Mouse (Mus musculus): ENCODE measurements at regions not wholly inside any gene's neighbourhood (a gene's known extent, or its start where the extent isn't known, plus 50 kb on each side); places are given as distances from the start of the nearest gene placed in this dataset.

DNA sequence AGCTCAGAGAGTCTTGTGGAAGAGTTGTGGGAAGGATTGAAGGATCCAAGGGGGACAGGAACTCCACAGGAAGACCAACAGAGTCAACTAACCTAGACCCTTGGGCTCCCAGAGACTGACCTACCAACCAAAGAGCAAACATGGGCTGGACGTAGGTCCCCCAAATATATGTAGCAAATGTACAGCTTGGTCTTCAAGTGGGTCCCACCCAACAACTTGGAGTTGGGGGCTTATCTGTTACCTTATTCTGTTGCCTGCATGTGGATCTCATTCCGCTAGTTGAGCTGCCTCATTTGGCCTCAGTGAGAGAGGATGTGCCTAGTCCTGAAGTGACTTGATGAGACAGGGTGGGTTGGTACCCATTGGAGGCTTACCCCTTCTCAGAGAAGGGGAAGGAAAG lies 371.1 kb upstream of the Gm10131 start:
- Histone ChIP-seq H3K27ac (ENCODE audit: low read depth, low read length) (no peak overlapping the region), H3K4me3 (ENCODE audit: low read depth, low read length) (no peak overlapping the region), H3K9me3 (replicated peaks; ENCODE audit: control insufficient read depth, low read length) (no peaks in the 10 kb centered on the region), H3K27me3 (ENCODE audit: control insufficient read depth, insufficient read depth, low read length) (no peaks in the 10 kb centered on the region), H3K4me2 (no peak overlapping the region), H3K9ac (ENCODE audit: low read depth, low read length) (no peak overlapping the region), H3K36me3 (ENCODE audit: control insufficient read depth, insufficient read depth, low read length) (no peaks in the 10 kb centered on the region), H3K4me1 (ENCODE audit: control insufficient read depth, insufficient read depth, low read length) (no peaks in the 10 kb centered on the region; the same call in 1 of the 2 replicates)
- ATAC-seq (replicated peaks; ENCODE audit: insufficient number of reproducible peaks, low FRiP score, low TSS enrichment): no peak
- WGBS (ENCODE audit: insufficient replicate concordance): 77% methylated on average over 2 of the region's 2 CpGs

DNA sequence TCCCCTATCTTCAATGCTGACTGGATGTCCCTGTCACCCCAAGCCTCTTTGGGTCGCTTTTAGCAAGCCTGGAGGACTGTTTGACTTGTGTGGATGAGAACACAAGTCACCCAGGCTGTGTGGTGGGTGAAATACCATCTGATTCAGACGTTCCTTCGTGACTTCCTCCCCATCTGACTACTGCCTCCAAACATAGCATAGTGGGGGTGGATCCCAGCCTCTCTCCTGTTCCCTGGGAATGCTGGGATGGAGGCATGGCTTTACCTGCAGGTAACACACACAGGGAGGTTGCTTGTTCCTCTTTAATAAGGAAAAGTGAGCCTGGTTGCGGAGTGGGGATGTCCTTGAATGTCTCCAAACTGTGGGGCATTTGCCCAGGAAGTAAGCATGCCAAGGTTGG lies 369.0 kb upstream of the Gm10131 start:
- no peaks in the 10 kb centered on the region for H3K4me1 ChIP-seq (ENCODE audit: control insufficient read depth, insufficient read depth, low read length)
- no peak overlapping the region for H3K27ac ChIP-seq (ENCODE audit: low read depth, low read length)
- H3K4me2 ChIP-seq: no peak overlapping the region
- H3K27me3 ChIP-seq (ENCODE audit: control insufficient read depth, insufficient read depth, low read length): no peaks in the 10 kb centered on the region
- no peak for ATAC-seq (replicated peaks; ENCODE audit: insufficient number of reproducible peaks, low FRiP score, low TSS enrichment)
- H3K9ac ChIP-seq (ENCODE audit: low read depth, low read length): no peak overlapping the region
- no peaks in the 10 kb centered on the region for H3K9me3 ChIP-seq (replicated peaks; ENCODE audit: control insufficient read depth, low read length)
- no peak overlapping the region for H3K4me3 ChIP-seq (ENCODE audit: low read depth, low read length)
- 77% methylated on average over 4 of the region's 4 CpGs for WGBS (ENCODE audit: insufficient replicate concordance)
- no peaks in the 10 kb centered on the region for H3K36me3 ChIP-seq (ENCODE audit: control insufficient read depth, insufficient read depth, low read length)

DNA sequence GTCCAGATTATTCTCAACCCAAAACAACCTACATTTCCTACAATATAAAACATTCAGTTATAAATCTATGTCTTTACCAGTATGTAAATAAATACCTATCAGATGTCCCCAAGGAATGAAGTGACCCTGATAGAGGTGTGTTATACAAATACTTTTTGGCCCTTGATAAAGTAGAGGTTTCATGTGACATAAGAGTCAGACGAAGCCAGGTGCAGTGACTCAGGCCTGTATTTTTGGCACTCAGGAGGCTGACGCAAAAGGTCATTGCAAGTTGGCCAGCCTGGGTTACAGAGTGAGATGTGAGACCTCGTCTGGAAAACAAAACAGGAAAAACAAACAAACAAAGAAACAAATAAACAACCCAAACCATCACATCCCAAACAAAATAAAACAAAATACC lies 367.4 kb upstream of the Gm10131 start:
- no peak overlapping the region for H3K27ac ChIP-seq (ENCODE audit: low read depth, low read length)
- no peak for ATAC-seq (replicated peaks; ENCODE audit: insufficient number of reproducible peaks, low FRiP score, low TSS enrichment)
- 46% methylated on average over 3 of the region's 3 CpGs for WGBS (ENCODE audit: insufficient replicate concordance)

DNA sequence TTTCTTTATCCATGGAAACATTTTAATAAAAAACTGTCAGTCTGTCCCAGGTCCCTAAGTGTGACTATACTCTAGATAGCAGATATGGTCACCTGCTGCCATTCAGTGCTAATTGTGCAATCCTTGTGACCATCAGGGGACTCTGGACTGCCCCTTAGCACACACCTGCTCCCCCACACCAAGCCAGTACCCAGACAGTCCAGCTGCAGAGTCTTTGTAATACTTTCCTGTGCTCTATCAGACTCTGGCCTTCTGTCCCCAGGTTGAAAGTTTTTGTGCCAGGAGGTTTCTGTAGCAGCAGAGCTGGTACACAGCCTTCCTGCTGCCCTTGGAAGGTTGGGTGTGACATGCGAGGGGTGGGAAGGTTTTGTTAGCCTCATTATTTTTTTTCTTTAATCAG lies 366.9 kb upstream of the Gm10131 start:
- no peak overlapping the region for H3K9ac ChIP-seq (ENCODE audit: low read depth, low read length)
- no peak overlapping the region for H3K4me3 ChIP-seq (ENCODE audit: low read depth, low read length)
- no peaks in the 10 kb centered on the region for H3K36me3 ChIP-seq (ENCODE audit: control insufficient read depth, insufficient read depth, low read length)
- peaks cover 11% of the 10 kb centered on the region for H3K4me1 ChIP-seq (ENCODE audit: control insufficient read depth, insufficient read depth, low read length)
- no peak overlapping the region for H3K4me2 ChIP-seq
- 79% methylated on average over 1 of the region's 1 CpGs for WGBS (ENCODE audit: insufficient replicate concordance)
- no peaks in the 10 kb centered on the region for H3K9me3 ChIP-seq (replicated peaks; ENCODE audit: control insufficient read depth, low read length)
- H3K27ac ChIP-seq (ENCODE audit: low read depth, low read length): no peak overlapping the region
- no peak for ATAC-seq (replicated peaks; ENCODE audit: insufficient number of reproducible peaks, low FRiP score, low TSS enrichment)
- no peaks in the 10 kb centered on the region for H3K27me3 ChIP-seq (ENCODE audit: control insufficient read depth, insufficient read depth, low read length)

More for the DNA sequence above, 367.4 kb upstream of the Gm10131 start:
- Histone ChIP-seq H3K27me3 (ENCODE audit: control insufficient read depth, insufficient read depth, low read length) (no peaks in the 10 kb centered on the region), H3K4me1 (ENCODE audit: control insufficient read depth, insufficient read depth, low read length) (peaks cover 8% of the 10 kb centered on the region), H3K4me2 (no peak overlapping the region), H3K4me3 (ENCODE audit: low read depth, low read length) (no peak overlapping the region), H3K9ac (ENCODE audit: low read depth, low read length) (no peak overlapping the region), H3K9me3 (replicated peaks; ENCODE audit: control insufficient read depth, low read length) (no peaks in the 10 kb centered on the region), H3K36me3 (ENCODE audit: control insufficient read depth, insufficient read depth, low read length) (no peaks in the 10 kb centered on the region)

DNA sequence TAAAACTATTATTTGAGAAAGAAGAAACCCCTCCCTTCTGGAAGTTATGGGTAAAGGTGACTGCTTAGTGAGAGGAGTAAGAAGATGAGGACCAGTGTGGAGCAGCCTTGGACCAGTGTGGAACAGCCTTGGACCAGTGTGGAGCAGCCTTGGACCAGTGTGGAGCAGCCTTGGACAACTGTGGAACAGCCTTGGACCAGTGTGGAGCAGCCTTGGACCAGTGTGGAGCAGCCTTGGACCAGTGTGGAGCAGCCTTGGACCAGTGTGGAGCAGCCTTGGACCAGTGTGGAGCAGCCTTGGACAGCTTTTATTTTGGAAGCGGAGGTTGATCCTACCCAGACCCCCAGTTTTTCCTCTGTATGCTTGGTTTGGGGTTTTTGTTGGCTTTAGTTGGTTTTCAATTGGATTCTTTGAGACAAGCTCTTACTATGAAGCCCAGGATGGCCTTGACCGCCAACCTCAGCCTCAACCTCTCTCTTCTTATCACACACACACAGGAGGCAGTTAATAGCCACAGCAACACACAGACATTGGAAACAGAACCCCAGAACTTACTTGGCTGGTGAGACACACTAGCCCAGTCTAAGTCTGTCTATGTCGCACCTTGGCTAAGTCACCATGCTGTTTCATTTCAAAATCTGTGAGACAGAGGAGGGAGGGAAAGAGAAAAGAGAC lies 364.7 kb upstream of the Gm10131 start:
- no peak overlapping the region for H3K27ac ChIP-seq (ENCODE audit: low read depth, low read length)
- peaks cover 27% of the 10 kb centered on the region for H3K4me1 ChIP-seq (ENCODE audit: control insufficient read depth, insufficient read depth, low read length)
- H3K36me3 ChIP-seq (ENCODE audit: control insufficient read depth, insufficient read depth, low read length): no peaks in the 10 kb centered on the region
- H3K9ac ChIP-seq (ENCODE audit: low read depth, low read length): no peak overlapping the region
- no peak overlapping the region for H3K4me2 ChIP-seq
- H3K9me3 ChIP-seq (replicated peaks; ENCODE audit: control insufficient read depth, low read length): no peaks in the 10 kb centered on the region
- 85% methylated on average over 3 of the region's 3 CpGs for WGBS (ENCODE audit: insufficient replicate concordance)
- no peak for ATAC-seq (replicated peaks; ENCODE audit: insufficient number of reproducible peaks, low FRiP score, low TSS enrichment)
- no peaks in the 10 kb centered on the region for H3K27me3 ChIP-seq (ENCODE audit: control insufficient read depth, insufficient read depth, low read length)
- no peak overlapping the region for H3K4me3 ChIP-seq (ENCODE audit: low read depth, low read length)

DNA sequence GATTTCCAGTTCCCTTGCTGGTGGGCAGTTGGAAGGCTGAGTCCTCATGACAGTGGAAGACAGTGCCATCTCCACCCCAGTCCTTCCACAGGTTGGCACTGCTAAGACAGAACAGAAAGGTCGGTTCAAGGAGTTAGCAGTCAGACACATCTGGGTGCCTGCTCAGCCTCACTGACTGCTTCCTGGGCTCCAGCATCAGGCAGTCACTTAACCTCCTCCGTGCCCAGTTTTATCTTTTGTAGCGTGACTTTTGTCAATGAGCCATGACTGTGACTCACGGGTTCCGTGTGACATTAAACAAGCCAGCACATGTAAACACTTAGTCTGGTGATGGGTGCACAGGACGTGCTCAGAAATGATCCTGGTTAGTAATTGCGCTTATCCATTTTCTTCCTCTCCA lies 363.1 kb upstream of the Gm10131 start:
- WGBS (ENCODE audit: insufficient replicate concordance): 41% methylated on average over 7 of the region's 7 CpGs
- ATAC-seq (replicated peaks; ENCODE audit: insufficient number of reproducible peaks, low FRiP score, low TSS enrichment): no peak
- no peak overlapping the region for H3K4me3 ChIP-seq (ENCODE audit: low read depth, low read length)
- no peak overlapping the region for H3K4me2 ChIP-seq
- peaks cover 33% of the 10 kb centered on the region for H3K4me1 ChIP-seq (ENCODE audit: control insufficient read depth, insufficient read depth, low read length)
- H3K36me3 ChIP-seq (ENCODE audit: control insufficient read depth, insufficient read depth, low read length): no peaks in the 10 kb centered on the region
- peak overlapping the region; percentile 29; the same call in 1 of the 2 replicates for H3K27ac ChIP-seq (ENCODE audit: low read depth, low read length)
- no peaks in the 10 kb centered on the region for H3K9me3 ChIP-seq (replicated peaks; ENCODE audit: control insufficient read depth, low read length)
- H3K9ac ChIP-seq (ENCODE audit: low read depth, low read length): no peak overlapping the region
- H3K27me3 ChIP-seq (ENCODE audit: control insufficient read depth, insufficient read depth, low read length): no peaks in the 10 kb centered on the region

DNA sequence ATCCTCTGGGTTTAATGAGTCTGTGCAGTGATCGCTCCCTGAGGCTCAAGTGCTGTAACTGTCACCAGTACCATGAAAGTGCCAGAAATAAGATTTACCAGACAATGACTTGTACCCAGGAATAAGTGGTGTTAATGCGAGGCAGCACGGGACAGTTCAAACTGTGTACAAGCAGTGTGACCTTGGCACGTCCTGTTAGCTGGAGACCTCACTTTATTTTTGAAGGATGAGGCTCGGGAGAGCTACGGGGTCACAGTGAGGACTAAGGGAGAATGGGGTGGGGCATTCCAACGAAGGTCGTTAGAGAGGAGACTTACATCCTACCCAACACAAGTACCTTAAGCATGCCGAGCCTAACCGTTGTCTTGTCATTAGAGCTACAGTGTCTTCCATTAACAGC lies 362.2 kb upstream of the Gm10131 start:
- 51% methylated on average over 10 of the region's 10 CpGs for WGBS (ENCODE audit: insufficient replicate concordance)
- Histone ChIP-seq H3K9ac (ENCODE audit: low read depth, low read length) (no peak overlapping the region), H3K27ac (ENCODE audit: low read depth, low read length) (0 out of 2 replicates have a peak overlapping the region, but pooled peaks have one; percentile 18), H3K27me3 (ENCODE audit: control insufficient read depth, insufficient read depth, low read length) (no peaks in the 10 kb centered on the region), H3K4me3 (ENCODE audit: low read depth, low read length) (no peak overlapping the region), H3K4me1 (ENCODE audit: control insufficient read depth, insufficient read depth, low read length) (peaks cover 36% of the 10 kb centered on the region), H3K36me3 (ENCODE audit: control insufficient read depth, insufficient read depth, low read length) (no peaks in the 10 kb centered on the region), H3K4me2 (0 out of 2 replicates have a peak overlapping the region, but pooled peaks have one; percentile 5), H3K9me3 (replicated peaks; ENCODE audit: control insufficient read depth, low read length) (no peaks in the 10 kb centered on the region)
- no peak for ATAC-seq (replicated peaks; ENCODE audit: insufficient number of reproducible peaks, low FRiP score, low TSS enrichment)

DNA sequence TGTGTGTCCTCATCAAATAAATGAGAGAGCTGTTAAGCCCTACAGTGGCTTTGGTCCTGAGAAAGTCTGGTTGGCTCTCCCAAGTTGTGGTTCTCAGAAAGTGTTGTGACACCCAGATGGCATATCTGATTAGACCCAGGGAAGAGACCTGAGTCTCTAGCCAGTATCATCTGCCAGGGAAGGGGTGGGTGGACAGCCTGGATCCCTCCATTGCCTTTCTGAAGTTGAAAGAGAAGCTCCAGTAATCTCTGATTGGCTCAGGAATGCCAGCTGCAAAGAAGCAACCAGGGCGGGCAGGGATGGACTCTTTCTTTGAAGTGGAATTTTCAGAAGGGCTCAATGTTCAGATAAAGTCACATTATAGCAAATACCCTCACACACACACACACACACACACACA lies 361.8 kb upstream of the Gm10131 start:
- Histone ChIP-seq H3K4me1 (ENCODE audit: control insufficient read depth, insufficient read depth, low read length) (peaks cover 36% of the 10 kb centered on the region), H3K27me3 (ENCODE audit: control insufficient read depth, insufficient read depth, low read length) (no peaks in the 10 kb centered on the region), H3K9ac (ENCODE audit: low read depth, low read length) (no peak overlapping the region), H3K27ac (ENCODE audit: low read depth, low read length) (peak overlapping the region; percentile 54; the same call in 1 of the 2 replicates), H3K36me3 (ENCODE audit: control insufficient read depth, insufficient read depth, low read length) (no peaks in the 10 kb centered on the region), H3K4me2 (no peak overlapping the region), H3K9me3 (replicated peaks; ENCODE audit: control insufficient read depth, low read length) (no peaks in the 10 kb centered on the region), H3K4me3 (ENCODE audit: low read depth, low read length) (no peak overlapping the region)
- 45% methylated on average over 1 of the region's 1 CpGs for WGBS (ENCODE audit: insufficient replicate concordance)
- ATAC-seq (replicated peaks; ENCODE audit: insufficient number of reproducible peaks, low FRiP score, low TSS enrichment): no peak

DNA sequence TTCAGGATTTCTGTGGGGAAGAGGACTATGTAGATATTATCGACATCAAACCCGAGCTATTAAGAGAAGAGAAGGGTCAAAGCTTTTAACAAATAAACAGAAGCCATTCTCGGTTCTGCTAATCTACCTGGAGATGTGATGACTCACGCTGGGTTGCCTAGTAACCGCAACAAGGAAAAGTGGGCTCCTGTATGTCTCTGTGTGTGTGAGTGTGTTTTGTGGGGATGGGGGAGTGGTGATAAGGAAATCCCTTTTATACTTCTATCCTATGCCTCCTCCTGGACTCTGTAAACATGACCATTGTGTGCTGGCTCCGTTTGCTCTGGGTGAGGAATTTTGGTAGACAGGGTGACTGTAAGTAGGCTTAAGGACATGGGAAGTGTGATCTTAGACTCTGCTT lies 361.3 kb upstream of the Gm10131 start:
- WGBS (ENCODE audit: insufficient replicate concordance): 12% methylated on average over 6 of the region's 6 CpGs
- Histone ChIP-seq H3K9ac (ENCODE audit: low read depth, low read length) (no peak overlapping the region), H3K27me3 (ENCODE audit: control insufficient read depth, insufficient read depth, low read length) (no peaks in the 10 kb centered on the region), H3K4me2 (peak overlapping the region; percentile 37), H3K4me3 (ENCODE audit: low read depth, low read length) (no peak overlapping the region), H3K4me1 (ENCODE audit: control insufficient read depth, insufficient read depth, low read length) (peaks cover 36% of the 10 kb centered on the region), H3K36me3 (ENCODE audit: control insufficient read depth, insufficient read depth, low read length) (no peaks in the 10 kb centered on the region), H3K9me3 (replicated peaks; ENCODE audit: control insufficient read depth, low read length) (no peaks in the 10 kb centered on the region), H3K27ac (ENCODE audit: low read depth, low read length) (peak overlapping the region; percentile 54)
- ATAC-seq (replicated peaks; ENCODE audit: insufficient number of reproducible peaks, low FRiP score, low TSS enrichment): no peak

Data from heart, embryonic 11.5 days (tissue).